Mouse (Mus musculus): Measurements from ENCODE around the gene Fcho1. TPM values are rescaled to one million over a fixed set of nuclear protein-coding genes. Genes with fewer than 3 reads are reported as not detected.
"Not testable (repeated sequence)": the region's sequence is repeated elsewhere in the genome, so short reads cannot be mapped to it uniquely, and the experiment has no call there.

The Fcho1 gene
- total RNA-seq, 1 experiment from 2014 or later = 17.3 TPM

GRCm38 (mm10) chr8:71719928-71720457 is 5.5 kb downstream of the Fcho1 start:
- no peak for ATAC-seq (replicated peaks; ENCODE audit: insufficient number of reproducible peaks, low FRiP score, low TSS enrichment, poor library complexity, severe bottlenecking)

- ATAC-seq (replicated peaks; ENCODE audit: insufficient number of reproducible peaks, low FRiP score, low TSS enrichment, poor library complexity, severe bottlenecking) = no peak
These were observed 6.3 kb downstream of the Fcho1 start for GRCm38 (mm10) chr8:71719218-71719617.

- no peak for ATAC-seq (replicated peaks; ENCODE audit: insufficient number of reproducible peaks, low FRiP score, low TSS enrichment, poor library complexity, severe bottlenecking)
These were observed 7.3 kb downstream of the Fcho1 start for GRCm38 (mm10) chr8:71718252-71718651.

GRCm38 (mm10) chr8:71717096-71717495 is 8.4 kb downstream of the Fcho1 start:
- no peak for ATAC-seq (replicated peaks; ENCODE audit: insufficient number of reproducible peaks, low FRiP score, low TSS enrichment, poor library complexity, severe bottlenecking)

- no peak for ATAC-seq (replicated peaks; ENCODE audit: insufficient number of reproducible peaks, low FRiP score, low TSS enrichment, poor library complexity, severe bottlenecking)
These were observed 8.9 kb downstream of the Fcho1 start for GRCm38 (mm10) chr8:71716561-71717053.

- no peak for ATAC-seq (replicated peaks; ENCODE audit: insufficient number of reproducible peaks, low FRiP score, low TSS enrichment, poor library complexity, severe bottlenecking)
These were observed 10.0 kb downstream of the Fcho1 start for GRCm38 (mm10) chr8:71715531-71715930.

- ATAC-seq (replicated peaks; ENCODE audit: insufficient number of reproducible peaks, low FRiP score, low TSS enrichment, poor library complexity, severe bottlenecking) = no peak
These were observed 13.9 kb downstream of the Fcho1 start for GRCm38 (mm10) chr8:71711574-71711973.

GRCm38 (mm10) chr8:71709800-71710446 is 15.6 kb downstream of the Fcho1 start:
- peak; percentile 70 for ATAC-seq (replicated peaks; ENCODE audit: insufficient number of reproducible peaks, low FRiP score, low TSS enrichment, poor library complexity, severe bottlenecking)

GRCm38 (mm10) chr8:71709134-71709799 is 16.2 kb downstream of the Fcho1 start:
- ATAC-seq (replicated peaks; ENCODE audit: insufficient number of reproducible peaks, low FRiP score, low TSS enrichment, poor library complexity, severe bottlenecking) = no peak

- ATAC-seq (replicated peaks; ENCODE audit: insufficient number of reproducible peaks, low FRiP score, low TSS enrichment, poor library complexity, severe bottlenecking) = peak; percentile 52; the same call in 1 of the 2 replicates
These were observed 17.6 kb downstream of the Fcho1 start for GRCm38 (mm10) chr8:71707874-71708273.

GRCm38 (mm10) chr8:71703400-71703799 is 22.1 kb downstream of the Fcho1 start:
- not testable (repeated sequence) for ATAC-seq (replicated peaks; ENCODE audit: insufficient number of reproducible peaks, low FRiP score, low TSS enrichment, poor library complexity, severe bottlenecking)

GRCm38 (mm10) chr8:71702923-71703322 is 22.6 kb downstream of the Fcho1 start:
- ATAC-seq (replicated peaks; ENCODE audit: insufficient number of reproducible peaks, low FRiP score, low TSS enrichment, poor library complexity, severe bottlenecking) = no peak

- ATAC-seq (replicated peaks; ENCODE audit: insufficient number of reproducible peaks, low FRiP score, low TSS enrichment, poor library complexity, severe bottlenecking) = peak; percentile 61
These were observed 23.5 kb downstream of the Fcho1 start for GRCm38 (mm10) chr8:71702087-71702432.

GRCm38 (mm10) chr8:71701414-71702086 is 24.0 kb downstream of the Fcho1 start, which contains the start of gene B3gnt3:
TSS of gene B3gnt3 (minus strand) at chr8:71701789.
- ATAC-seq (replicated peaks; ENCODE audit: insufficient number of reproducible peaks, low FRiP score, low TSS enrichment, poor library complexity, severe bottlenecking) = peak; percentile 19; the same call in 1 of the 2 replicates

GRCm38 (mm10) chr8:71700493-71701269 is 24.8 kb downstream of the Fcho1 start:
- no peak for ATAC-seq (replicated peaks; ENCODE audit: insufficient number of reproducible peaks, low FRiP score, low TSS enrichment, poor library complexity, severe bottlenecking)

GRCm38 (mm10) chr8:71695456-71695855 is 30.1 kb downstream of the Fcho1 start:
- ATAC-seq (replicated peaks; ENCODE audit: insufficient number of reproducible peaks, low FRiP score, low TSS enrichment, poor library complexity, severe bottlenecking) = not testable (repeated sequence)

GRCm38 (mm10) chr8:71693166-71694041 is 32.1 kb downstream of the Fcho1 start:
- no peak for ATAC-seq (replicated peaks; ENCODE audit: insufficient number of reproducible peaks, low FRiP score, low TSS enrichment, poor library complexity, severe bottlenecking)

GRCm38 (mm10) chr8:71692509-71692908 is 33.0 kb downstream of the Fcho1 start:
- 0 out of 2 replicates have a peak, but pooled peaks have one; percentile 4 for ATAC-seq (replicated peaks; ENCODE audit: insufficient number of reproducible peaks, low FRiP score, low TSS enrichment, poor library complexity, severe bottlenecking)
